Mouse (Mus musculus) gastrocnemius, postnatal 25 days (tissue): ENCODE data around the gene Nucb1. TPM values are rescaled to one million over a fixed set of nuclear protein-coding genes. Genes with fewer than 3 reads are reported as not detected.
"Not testable (repeated sequence)": the region's sequence is repeated elsewhere in the genome, so short reads cannot be mapped to it uniquely, and the experiment has no call there.

ENCODE experiments used
- DNase-seq: peaks from one replicate; pipeline ENCODE4 v3.0.0; 2022
- total RNA-seq, 2 experiments: library from RNA; stranded (reverse); gene quantifications; 1 replicate in 1 of 2; 2 replicates in 1 of 2; pipeline ENCODE4 v1.2.3; 2021

The Nucb1 gene
- total RNA-seq, 2 experiments from 2014 or later = 60.8 to 73.2 TPM

- peak; percentile 77 for DNase-seq
Observed at GRCm38 (mm10) chr7:45488293-45489204, 21.7 kb downstream of the Nucb1 start, which contains the start of gene Dhdh. Dhdh (minus strand) TSS chr7:45488805.

- DNase-seq = no peak
Observed at GRCm38 (mm10) chr7:45487861-45488292, 22.3 kb downstream of the Nucb1 start.

GRCm38 (mm10) chr7:45486761-45487415 lies 23.3 kb downstream of the Nucb1 start, which contains the start of gene Gm45808:
Gm45808 (minus strand) TSS chr7:45486811.
- no peak for DNase-seq

- no peak for DNase-seq
Observed at GRCm38 (mm10) chr7:45486158-45486557, 24.0 kb downstream of the Nucb1 start.

GRCm38 (mm10) chr7:45484985-45485384 lies 25.2 kb downstream of the Nucb1 start:
- DNase-seq = not testable (repeated sequence)

- no peak for DNase-seq
Observed at GRCm38 (mm10) chr7:45482166-45482565, 28.0 kb downstream of the Nucb1 start.

- DNase-seq = peak; percentile 46
Observed at GRCm38 (mm10) chr7:45481374-45481927, 28.8 kb downstream of the Nucb1 start, which contains the start of gene Tulp2. Tulp2 (plus strand) TSS chr7:45481877.

GRCm38 (mm10) chr7:45480310-45480709 lies 29.9 kb downstream of the Nucb1 start:
- DNase-seq = not testable (repeated sequence)

- no peak for DNase-seq
Observed at GRCm38 (mm10) chr7:45478774-45479173, 31.4 kb downstream of the Nucb1 start.

- DNase-seq = no peak
Observed at GRCm38 (mm10) chr7:45477003-45477402, 33.2 kb downstream of the Nucb1 start.

- DNase-seq = no peak
Observed at GRCm38 (mm10) chr7:45476453-45476852, 33.8 kb downstream of the Nucb1 start.

GRCm38 (mm10) chr7:45475291-45475969 lies 34.8 kb downstream of the Nucb1 start:
- no peak for DNase-seq

- no peak for DNase-seq
Observed at GRCm38 (mm10) chr7:45470869-45471268, 39.3 kb downstream of the Nucb1 start.

GRCm38 (mm10) chr7:45467090-45467670 lies 43.0 kb downstream of the Nucb1 start:
- DNase-seq = no peak

GRCm38 (mm10) chr7:45466283-45467089 lies 43.7 kb downstream of the Nucb1 start, which contains the start of gene Bax:
Bax (minus strand) TSS chr7:45466898.
- peak; percentile 92 for DNase-seq

GRCm38 (mm10) chr7:45465549-45465948 lies 44.7 kb downstream of the Nucb1 start:
- DNase-seq = no peak

GRCm38 (mm10) chr7:45465112-45465511 lies 45.1 kb downstream of the Nucb1 start:
- DNase-seq = no peak

GRCm38 (mm10) chr7:45463987-45464778 lies 46.0 kb downstream of the Nucb1 start:
- DNase-seq = no peak

- DNase-seq = not testable (repeated sequence)
Observed at GRCm38 (mm10) chr7:45462868-45463267, 47.3 kb downstream of the Nucb1 start.

GRCm38 (mm10) chr7:45462325-45462724 lies 47.9 kb downstream of the Nucb1 start:
- DNase-seq = no peak
